Comparison of ENCODE assay signal across 10 mouse cellular contexts in genomic region chr1:178936457-178936856, GRCm38 (mm10).
DNase-seq lines count a peak whose midpoint lies in the region; ATAC-seq and TF ChIP-seq lines count a peak whose summit lies in the region.
"Had no signal": no experiment of that assay in that cellular context is flagged by ENCODE, and none has a peak within 500 bp of the region (broad histone marks: within the 10 kb centered on the region; RNA-seq: fewer than 3 reads in every experiment).

No protein-coding gene starts in this region.

- no peak for DNase-seq in heart, postnatal 25 days (ENCODE audit: low spot score)
- DNase-seq in lung, postnatal 0 days (ENCODE audit: low spot score), result peak; percentile 50
- DNase-seq in lung, postnatal 25 days (ENCODE audit: low spot score), result no peak
- peak; percentile 18 for DNase-seq in gastrocnemius, postnatal 25 days
- DNase-seq in skeletal muscle tissue, adult 2 months (ENCODE audit: low read depth, low spot score), result peak; percentile 42
- no peak for DNase-seq in cerebellum, adult 18-20 months
- DNase-seq: cerebellum, adult 11-12 months had no signal

- no peak overlapping the region for H3K4me2 ChIP-seq in heart, embryonic 13.5 days
- H3K4me2 ChIP-seq in lung, postnatal 0 days (replicated peaks; ENCODE audit: low read depth, low read length), result no peak overlapping the region

- 43% methylated on average over 4 of the region's 4 CpGs for WGBS in heart, embryonic 13.5 days
- 39% methylated on average over 4 of the region's 4 CpGs for WGBS in lung, postnatal 0 days

- peaks cover 22% of the 10 kb centered on the region for H3K4me1 ChIP-seq in heart, embryonic 13.5 days
- no peaks in the 10 kb centered on the region for H3K4me1 ChIP-seq in lung, postnatal 0 days (ENCODE audit: insufficient read depth, low read depth, low read length)

- no peak overlapping the region for H3K4me3 ChIP-seq in heart, embryonic 13.5 days
- no peak overlapping the region for H3K4me3 ChIP-seq in lung, postnatal 0 days (ENCODE audit: low read depth, low read length)

- no peaks in the 10 kb centered on the region for H3K9me3 ChIP-seq in heart, embryonic 13.5 days
- H3K9me3 ChIP-seq in lung, postnatal 0 days (ENCODE audit: low read length), result no peaks in the 10 kb centered on the region

- TF ChIP-seq CTCF in lung, postnatal 0 days (IDR thresholded peaks at IDR 0.05), result no peak

- intact Hi-C loops in heart, postnatal 25 days (cut with DNase I), result no loop called here

- peaks cover 54% of the 10 kb centered on the region for H3K36me3 ChIP-seq in heart, embryonic 13.5 days
- no peaks in the 10 kb centered on the region for H3K36me3 ChIP-seq in lung, postnatal 0 days (ENCODE audit: insufficient read depth, low read length)

- no peak for ATAC-seq in heart, embryonic 13.5 days (ENCODE audit: extremely low read depth, insufficient number of reproducible peaks, low FRiP score, low TSS enrichment)
- ATAC-seq in lung, postnatal 0 days, result peak; percentile 83
- no peak for ATAC-seq in megakaryocyte progenitor cell, adult 5-6 weeks (replicated peaks; ENCODE audit: poor library complexity)
- ATAC-seq: forebrain, embryonic 16.5 days had no signal

- H3K27me3 ChIP-seq in heart, embryonic 13.5 days (replicated peaks), result no peaks in the 10 kb centered on the region
- H3K27me3 ChIP-seq in lung, postnatal 0 days (replicated peaks; ENCODE audit: insufficient read depth, low read length), result no peaks in the 10 kb centered on the region

- no peak for TF ChIP-seq EP300 in lung, postnatal 0 days (IDR thresholded peaks at IDR 0.05)

- peak overlapping the region; percentile 54; the same call in 1 of the 2 replicates for H3K27ac ChIP-seq in heart, embryonic 13.5 days (replicated peaks)
- H3K27ac ChIP-seq in lung, postnatal 0 days (ENCODE audit: low read length), result no peak overlapping the region

- no peak overlapping the region for H3K9ac ChIP-seq in heart, embryonic 13.5 days
- no peak overlapping the region for H3K9ac ChIP-seq in lung, postnatal 0 days (replicated peaks; ENCODE audit: low read depth)

Comparison
In these comparisons a context has a peak if more than half of its experiments do, and no peak if none do; other contexts are left out.
1. DNase-seq: peak in lung, postnatal 0 days (single experiment), gastrocnemius, postnatal 25 days (single experiment) and skeletal muscle tissue, adult 2 months (single experiment); none in heart, postnatal 25 days (single experiment), lung, postnatal 25 days (single experiment) and cerebellum, adult 18-20 months (0 of 2).